Mouse (Mus musculus): Measurements from ENCODE around the gene Pawr. TPM values are rescaled to one million over a fixed set of nuclear protein-coding genes. Genes with fewer than 3 reads are reported as not detected.

Pawr gene
- total RNA-seq (2023), result not detected

DNA sequence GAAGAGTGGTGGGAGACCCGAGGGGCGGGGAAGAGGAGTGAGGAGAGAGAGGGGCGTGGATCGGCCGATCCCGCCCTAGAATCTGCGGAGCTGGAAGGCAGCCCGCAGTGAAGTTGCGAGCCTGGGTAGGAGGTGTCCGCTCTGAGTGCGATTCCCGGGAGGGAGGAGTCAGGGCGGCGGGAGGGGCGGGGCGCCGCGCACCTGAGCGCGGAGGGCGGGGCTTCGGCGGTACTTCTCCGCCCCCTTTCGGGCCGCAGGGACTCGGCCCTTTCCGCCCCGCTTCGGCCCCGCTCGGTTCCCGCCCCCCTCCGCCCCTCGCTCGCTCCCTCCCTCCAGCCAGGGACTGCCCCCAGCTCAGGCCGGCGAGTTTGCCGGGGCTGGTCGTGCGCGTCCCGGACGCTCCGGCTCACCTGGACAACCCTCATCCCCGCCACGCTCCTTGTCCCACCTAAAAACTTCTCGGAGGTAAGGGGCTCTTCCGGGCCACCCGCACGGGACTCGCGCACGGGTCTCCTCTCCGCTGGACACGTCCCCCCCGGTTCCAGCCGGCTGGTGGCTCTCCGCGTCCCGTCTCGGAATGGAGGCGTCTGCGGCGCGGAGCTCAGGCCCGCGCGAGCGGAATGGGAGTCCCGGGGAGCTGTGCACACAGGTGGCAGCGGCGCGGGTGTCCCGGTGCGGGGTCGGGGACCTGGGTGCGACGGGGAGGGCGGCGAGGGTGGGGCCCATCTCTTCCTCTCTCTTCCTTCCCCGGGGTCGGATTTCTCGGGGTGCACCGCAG is at the start of gene Pawr:
Gene Pawr (plus strand): TSS at position 338 of the 778 bp plus-strand sequence.

Other genes starting within 250 kb of the Pawr start
- gene Ppp1r12a, start 169.9 kb upstream of the Pawr start, total RNA-seq (2023), result 191 TPM